Mouse (Mus musculus): ENCODE data around the gene Gabbr2. TPM values are rescaled to one million over a fixed set of nuclear protein-coding genes. Genes with fewer than 3 reads are reported as not detected.

Gabbr2 gene
- polyA plus RNA-seq, 1 experiment from 2014 or later, result 0.08 TPM

Other genes with a start within 250 kb of the Gabbr2 start
- gene Anks6, start 65.6 kb upstream of the Gabbr2 start, polyA plus RNA-seq (2016; fragmentation: Nextera tagmentation; extraction: Ambion mirVana), result 0.39 and 0.69 TPM in 2 replicates
- gene Galnt12, start 100.0 kb upstream of the Gabbr2 start, polyA plus RNA-seq (2016; fragmentation: Nextera tagmentation; extraction: Ambion mirVana), result 0.63 and 0.68 TPM in 2 replicates
- 0.14 and 0.33 TPM in 2 replicates for gene Col15a1, start 216.3 kb upstream of the Gabbr2 start, polyA plus RNA-seq (2016; fragmentation: Nextera tagmentation; extraction: Ambion mirVana)

All from liver, embryonic 12.5 days (tissue).